Mouse (Mus musculus): ENCODE data around the gene Iah1. TPM values are rescaled to one million over a fixed set of nuclear protein-coding genes. Genes with fewer than 3 reads are reported as not detected.
A peak's percentile ranks its signal among the peaks of the same experiment; 100 is the strongest.

Gene Iah1
- polyA plus RNA-seq, 1 experiment from 2014 or later = 48.6 TPM

GRCm38 (mm10) chr12:21298856-21299255, 17.3 kb upstream of the Iah1 start:
- H3K27me3 ChIP-seq (ENCODE audit: insufficient read depth, poor library complexity, severe bottlenecking) = no peaks in the 10 kb centered on the region
- no peak overlapping the region for H3K27ac ChIP-seq
- no peaks in the 10 kb centered on the region for H3K4me1 ChIP-seq (replicated peaks)
- H3K4me3 ChIP-seq = no peak overlapping the region
- 93% methylated on average over 11 of the region's 11 CpGs for WGBS
- no peaks in the 10 kb centered on the region for H3K9me3 ChIP-seq
- no peak for DNase-seq (ENCODE audit: low spot score)
- peaks cover 99% of the 10 kb centered on the region for H3K36me3 ChIP-seq

- Histone ChIP-seq H3K27me3 (ENCODE audit: insufficient read depth, poor library complexity, severe bottlenecking) (no peaks in the 10 kb centered on the region), H3K9me3 (no peaks in the 10 kb centered on the region), H3K36me3 (peaks cover 98% of the 10 kb centered on the region), H3K4me1 (replicated peaks) (no peaks in the 10 kb centered on the region), H3K27ac (no peak overlapping the region), H3K4me3 (no peak overlapping the region)
- DNase-seq (ENCODE audit: low spot score) = no peak
- 94% methylated on average over 7 of the region's 7 CpGs for WGBS
Observed at GRCm38 (mm10) chr12:21301324-21301723, 14.9 kb upstream of the Iah1 start.

- Histone ChIP-seq H3K4me1 (replicated peaks) (no peaks in the 10 kb centered on the region), H3K27ac (no peak overlapping the region), H3K9me3 (no peaks in the 10 kb centered on the region), H3K4me3 (no peak overlapping the region), H3K36me3 (peaks cover 98% of the 10 kb centered on the region), H3K27me3 (ENCODE audit: insufficient read depth, poor library complexity, severe bottlenecking) (no peaks in the 10 kb centered on the region)
- WGBS = 94% methylated on average over 8 of the region's 8 CpGs
- DNase-seq (ENCODE audit: low spot score) = no peak
Observed at GRCm38 (mm10) chr12:21301932-21302331, 14.3 kb upstream of the Iah1 start.

- H3K4me3 ChIP-seq = no peak overlapping the region
- H3K9me3 ChIP-seq = no peaks in the 10 kb centered on the region
- no peak for DNase-seq (ENCODE audit: low spot score)
- H3K27me3 ChIP-seq (ENCODE audit: insufficient read depth, poor library complexity, severe bottlenecking) = no peaks in the 10 kb centered on the region
- 83% methylated on average over 5 of the region's 5 CpGs for WGBS
- peaks cover 98% of the 10 kb centered on the region for H3K36me3 ChIP-seq
- no peaks in the 10 kb centered on the region for H3K4me1 ChIP-seq (replicated peaks)
- no peak overlapping the region for H3K27ac ChIP-seq
Observed at GRCm38 (mm10) chr12:21302361-21302783, 13.8 kb upstream of the Iah1 start.

- no peaks in the 10 kb centered on the region for H3K4me1 ChIP-seq (replicated peaks)
- H3K4me3 ChIP-seq = no peak overlapping the region
- no peak overlapping the region for H3K27ac ChIP-seq
- H3K27me3 ChIP-seq (ENCODE audit: insufficient read depth, poor library complexity, severe bottlenecking) = no peaks in the 10 kb centered on the region
- DNase-seq (ENCODE audit: low spot score) = no peak
- WGBS = 94% methylated on average over 4 of the region's 4 CpGs
- no peaks in the 10 kb centered on the region for H3K9me3 ChIP-seq
- peaks cover 99% of the 10 kb centered on the region for H3K36me3 ChIP-seq
Observed at GRCm38 (mm10) chr12:21305741-21306140, 10.4 kb upstream of the Iah1 start.

GRCm38 (mm10) chr12:21306721-21307120, 9.5 kb upstream of the Iah1 start:
- Histone ChIP-seq H3K27me3 (ENCODE audit: insufficient read depth, poor library complexity, severe bottlenecking) (no peaks in the 10 kb centered on the region), H3K27ac (no peak overlapping the region), H3K4me3 (no peak overlapping the region), H3K4me1 (replicated peaks) (no peaks in the 10 kb centered on the region), H3K9me3 (no peaks in the 10 kb centered on the region), H3K36me3 (peaks cover 99% of the 10 kb centered on the region)
- WGBS = 92% methylated on average over 4 of the region's 4 CpGs
- DNase-seq (ENCODE audit: low spot score) = no peak

DNA sequence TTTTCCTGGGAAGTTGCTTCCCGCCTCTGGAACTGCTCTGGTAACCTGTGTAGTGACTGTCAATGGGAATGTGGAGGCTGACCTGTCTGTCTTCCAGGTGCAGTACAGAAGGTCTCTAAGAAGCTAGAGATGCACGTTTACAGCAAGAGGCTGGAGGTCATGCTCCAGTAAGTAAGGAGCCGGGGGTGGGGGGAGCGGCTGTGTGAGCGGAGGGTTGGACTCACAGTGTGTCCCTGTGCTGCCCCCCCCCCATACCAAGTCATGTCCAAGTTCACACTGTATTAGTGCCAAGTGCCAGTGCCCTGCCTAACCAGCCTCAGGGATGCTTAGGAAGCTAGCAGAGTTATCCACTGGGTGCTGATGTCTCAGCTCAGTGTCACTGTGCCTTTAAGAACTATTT, 4.0 kb upstream of the Iah1 start:
- DNase-seq (ENCODE audit: low spot score) = no peak
- 88% methylated on average over 5 of the region's 5 CpGs for WGBS
- H3K27ac ChIP-seq = no peak overlapping the region
- H3K4me3 ChIP-seq = no peak overlapping the region
- peaks cover 11% of the 10 kb centered on the region for H3K4me1 ChIP-seq (replicated peaks)
- no peaks in the 10 kb centered on the region for H3K27me3 ChIP-seq (ENCODE audit: insufficient read depth, poor library complexity, severe bottlenecking)
- no peaks in the 10 kb centered on the region for H3K9me3 ChIP-seq
- H3K36me3 ChIP-seq = peaks cover 84% of the 10 kb centered on the region

- H3K36me3 ChIP-seq = peaks cover 71% of the 10 kb centered on the region
- WGBS = 48% methylated on average over 7 of the region's 7 CpGs
- H3K27me3 ChIP-seq (ENCODE audit: insufficient read depth, poor library complexity, severe bottlenecking) = no peaks in the 10 kb centered on the region
- H3K27ac ChIP-seq = peak overlapping the region; percentile 90
- peak overlapping the region; percentile 82 for H3K4me3 ChIP-seq
- peaks cover 13% of the 10 kb centered on the region for H3K4me1 ChIP-seq (replicated peaks)
- no peaks in the 10 kb centered on the region for H3K9me3 ChIP-seq
- no peak for DNase-seq (ENCODE audit: low spot score)
Observed at GRCm38 (mm10) chr12:21316869-21317265, 678 bp downstream of the Iah1 start.

DNA sequence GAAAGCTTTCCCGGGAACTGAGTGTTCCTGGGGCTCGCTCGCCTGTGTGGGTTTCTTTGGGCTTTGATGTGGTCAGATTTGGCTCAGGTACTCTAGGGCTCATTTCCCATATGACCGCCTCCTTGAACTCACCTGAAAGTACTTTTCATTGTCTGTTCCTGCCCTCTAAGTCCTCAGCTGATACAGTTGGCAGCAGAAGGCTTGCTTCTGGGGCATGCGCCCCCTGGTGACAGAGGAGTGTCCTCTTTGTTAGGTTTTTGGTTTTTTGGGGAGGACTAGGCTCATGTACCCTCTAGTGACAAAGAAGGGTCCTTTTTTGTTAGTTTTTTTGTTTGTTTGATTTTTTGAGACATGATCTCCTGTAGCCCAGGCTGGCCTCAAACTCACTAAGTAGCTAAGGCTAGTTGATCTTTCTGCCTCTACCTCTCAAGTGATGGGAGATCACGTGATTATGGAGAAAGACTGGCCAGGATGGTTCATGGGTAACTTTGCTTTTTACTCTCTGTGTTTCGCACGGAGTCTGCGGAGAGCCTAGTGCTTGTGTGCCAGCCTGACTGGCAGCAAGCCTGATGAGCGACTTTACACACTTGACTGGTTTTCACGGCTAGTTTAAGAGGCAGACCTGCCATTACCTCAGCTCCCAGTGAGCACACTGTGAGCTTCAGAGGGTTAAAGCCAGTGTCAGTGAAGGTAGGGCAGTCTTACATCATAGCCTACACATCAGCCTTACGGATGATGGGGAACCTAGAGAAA, 2.1 kb downstream of the Iah1 start:
- H3K36me3 ChIP-seq = peaks cover 71% of the 10 kb centered on the region
- peaks cover 13% of the 10 kb centered on the region for H3K4me1 ChIP-seq (replicated peaks)
- peak; percentile 66 for DNase-seq (ENCODE audit: low spot score)
- 74% methylated on average over 12 of the region's 12 CpGs for WGBS
- H3K4me3 ChIP-seq = no peak overlapping the region
- no peaks in the 10 kb centered on the region for H3K9me3 ChIP-seq
- H3K27ac ChIP-seq = no peak overlapping the region
- H3K27me3 ChIP-seq (ENCODE audit: insufficient read depth, poor library complexity, severe bottlenecking) = no peaks in the 10 kb centered on the region

- peaks cover 69% of the 10 kb centered on the region for H3K36me3 ChIP-seq
- 94% methylated on average over 4 of the region's 4 CpGs for WGBS
- no peaks in the 10 kb centered on the region for H3K9me3 ChIP-seq
- no peak for DNase-seq (ENCODE audit: low spot score)
- H3K4me3 ChIP-seq = no peak overlapping the region
- H3K27ac ChIP-seq = no peak overlapping the region
- H3K4me1 ChIP-seq (replicated peaks) = peaks cover 13% of the 10 kb centered on the region
- no peaks in the 10 kb centered on the region for H3K27me3 ChIP-seq (ENCODE audit: insufficient read depth, poor library complexity, severe bottlenecking)
Observed at GRCm38 (mm10) chr12:21320317-21320716, 4.1 kb downstream of the Iah1 start.

GRCm38 (mm10) chr12:21321170-21321569, 5.0 kb downstream of the Iah1 start:
- H3K36me3 ChIP-seq = peaks cover 75% of the 10 kb centered on the region

DNA sequence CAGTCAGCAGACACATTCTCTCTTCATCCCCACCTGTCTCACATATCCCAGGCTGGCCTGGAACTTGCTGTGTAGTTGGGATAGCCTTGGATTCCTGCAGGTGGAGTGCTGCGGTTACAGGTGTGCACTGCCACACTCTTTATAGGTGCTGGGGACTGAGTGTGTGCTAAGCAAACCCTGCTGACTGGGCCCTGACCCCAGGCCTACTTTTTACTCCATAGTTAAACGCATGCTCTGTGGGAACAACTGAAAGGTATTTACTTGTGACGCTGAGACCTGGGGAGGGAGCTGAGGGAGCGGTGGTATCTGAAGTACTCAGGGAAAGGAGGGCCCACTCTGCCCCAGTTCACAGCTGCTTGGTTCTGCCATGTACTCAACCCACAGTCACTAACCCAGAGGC, 6.1 kb downstream of the Iah1 start:
- 87% methylated on average over 4 of the region's 4 CpGs for WGBS
- Histone ChIP-seq H3K4me3 (no peak overlapping the region), H3K4me1 (replicated peaks) (peaks cover 2% of the 10 kb centered on the region; the same call in 1 of the 2 replicates), H3K27ac (no peak overlapping the region), H3K27me3 (ENCODE audit: insufficient read depth, poor library complexity, severe bottlenecking) (no peaks in the 10 kb centered on the region), H3K9me3 (no peaks in the 10 kb centered on the region), H3K36me3 (peaks cover 86% of the 10 kb centered on the region)
- DNase-seq (ENCODE audit: low spot score) = no peak

More at GRCm38 (mm10) chr12:21321170-21321569, 5.0 kb downstream of the Iah1 start:
- Histone ChIP-seq H3K4me1 (replicated peaks) (peaks cover 9% of the 10 kb centered on the region), H3K27ac (no peak overlapping the region), H3K27me3 (ENCODE audit: insufficient read depth, poor library complexity, severe bottlenecking) (no peaks in the 10 kb centered on the region), H3K4me3 (no peak overlapping the region), H3K9me3 (no peaks in the 10 kb centered on the region)
- WGBS = 85% methylated on average over 9 of the region's 9 CpGs
- no peak for DNase-seq (ENCODE audit: low spot score)

DNA sequence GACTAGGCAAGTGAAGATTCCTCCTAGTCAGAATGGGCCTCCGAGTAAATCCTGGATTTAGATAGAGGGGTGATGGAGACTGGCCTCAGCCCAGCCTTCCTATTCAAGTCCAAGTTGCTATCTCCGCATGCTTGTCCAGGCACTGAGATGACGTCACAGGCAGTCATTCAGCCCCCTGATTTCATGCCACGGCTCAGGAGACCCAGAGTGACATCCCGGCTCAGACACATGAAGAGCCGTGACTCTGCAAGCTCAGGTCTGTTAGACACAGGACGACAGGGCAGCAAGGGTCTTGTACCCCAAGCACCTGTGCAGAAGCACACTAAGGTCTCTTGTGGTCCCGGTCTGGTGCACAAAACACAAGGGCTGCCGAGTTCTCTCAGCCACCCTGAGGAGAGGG, 6.7 kb downstream of the Iah1 start:
- Histone ChIP-seq H3K36me3 (peaks cover 92% of the 10 kb centered on the region), H3K27ac (no peak overlapping the region), H3K27me3 (ENCODE audit: insufficient read depth, poor library complexity, severe bottlenecking) (no peaks in the 10 kb centered on the region), H3K9me3 (no peaks in the 10 kb centered on the region), H3K4me1 (replicated peaks) (no peaks in the 10 kb centered on the region), H3K4me3 (no peak overlapping the region)
- DNase-seq (ENCODE audit: low spot score) = no peak
- 86% methylated on average over 9 of the region's 9 CpGs for WGBS
